Mouse (Mus musculus) forebrain, embryonic 13.5 days (tissue): ENCODE data around the gene Wdr34. TPM values are rescaled to one million over a fixed set of nuclear protein-coding genes. Genes with fewer than 3 reads are reported as not detected.

Source experiments
- ATAC-seq: fragments of 200-750 bp; cut with Nextera tagmentation; 2 replicates; pipeline ENCODE4 v1.8.0; 2017
- H3K27ac ChIP-seq: fragments of 300-500 bp; sonication (generic); 2 replicates; pipeline ENCODE4 v1.5.1; 2015; ENCODE audit warnings: inconsistent platforms, mild to moderate bottlenecking, moderate library complexity
- H3K27me3 ChIP-seq: fragments of 300-500 bp; sonication (generic); 2 replicates; pipeline ENCODE4 v1.6.1; 2015; ENCODE audit warnings: mild to moderate bottlenecking, inconsistent platforms
- H3K36me3 ChIP-seq: fragments of 300-500 bp; sonication (generic); 2 replicates; pipeline ENCODE4 v1.6.1; 2015; ENCODE audit warnings: mild to moderate bottlenecking, inconsistent platforms; ENCODE audit not compliant: poor library complexity, severe bottlenecking
- H3K4me1 ChIP-seq: fragments of 300-500 bp; sonication (generic); 2 replicates; pipeline ENCODE4 v1.6.1; 2015; ENCODE audit warnings: inconsistent platforms
- H3K4me2 ChIP-seq: fragments of 300-500 bp; sonication (generic); 2 replicates; pipeline ENCODE4 v1.6.1; 2015; ENCODE audit warnings: inconsistent platforms, mild to moderate bottlenecking, moderate library complexity
- H3K4me3 ChIP-seq: fragments of 300-500 bp; sonication (generic); 2 replicates; pipeline ENCODE4 v1.5.1; 2015; ENCODE audit warnings: mild to moderate bottlenecking, inconsistent platforms
- H3K9ac ChIP-seq: fragments of 300-500 bp; sonication (generic); 2 replicates; pipeline ENCODE4 v1.6.1; 2015; ENCODE audit warnings: mild to moderate bottlenecking, inconsistent platforms
- H3K9me3 ChIP-seq: fragments of 300-500 bp; sonication (generic); replicated peaks from 2 replicates; pipeline ENCODE4 v1.6.1; 2016; ENCODE audit warnings: inconsistent platforms
- WGBS: fragments of 180-500 bp; shearing (Covaris S2); methylation state at CpG from one replicate; pipeline ENCODE4 v1.1.7; 2015; 5-methylcytosine and 5-hydroxymethylcytosine counted together
- polyA plus RNA-seq: library from polyadenylated mRNA; unstranded; fragments of >200 nt; fragmentation: Nextera tagmentation; extraction: Ambion mirVana; gene quantifications from 2 replicates; pipeline ENCODE4 v1.2.1, GENCODE M21; 2015

Wdr34 gene
- polyA plus RNA-seq, 1 experiment from 2014 or later, result 50.8 TPM

GRCm38 (mm10) chr2:30047127-30047526, 1.6 kb downstream of the Wdr34 start:
- Histone ChIP-seq H3K9ac (no peak overlapping the region), H3K4me1 (peaks cover 16% of the 10 kb centered on the region; the same call in 1 of the 2 replicates), H3K36me3 (0 out of 2 replicates have a peak, but pooled peaks cover 11% of the 10 kb centered on the region), H3K27ac (no peak overlapping the region), H3K4me2 (no peak overlapping the region), H3K4me3 (no peak overlapping the region), H3K9me3 (no peaks in the 10 kb centered on the region), H3K27me3 (peaks cover 5% of the 10 kb centered on the region; the same call in 1 of the 2 replicates)
- 97% methylated on average over 6 of the region's 6 CpGs for WGBS
- no peak for ATAC-seq

- Histone ChIP-seq H3K9ac (no peak overlapping the region), H3K9me3 (no peaks in the 10 kb centered on the region), H3K4me3 (no peak overlapping the region), H3K4me2 (no peak overlapping the region), H3K27ac (no peak overlapping the region), H3K4me1 (peaks cover 16% of the 10 kb centered on the region; the same call in 1 of the 2 replicates), H3K36me3 (0 out of 2 replicates have a peak, but pooled peaks cover 16% of the 10 kb centered on the region), H3K27me3 (no peaks in the 10 kb centered on the region)
- no peak for ATAC-seq
- WGBS, result 78% methylated on average over 5 of the region's 5 CpGs
Observed at GRCm38 (mm10) chr2:30044550-30044949, 4.1 kb downstream of the Wdr34 start.

- Histone ChIP-seq H3K9ac (peak overlapping the region; percentile 21; the same call in 1 of the 2 replicates), H3K4me1 (0 out of 2 replicates have a peak, but pooled peaks cover 9% of the 10 kb centered on the region), H3K27me3 (no peaks in the 10 kb centered on the region), H3K36me3 (peaks cover 25% of the 10 kb centered on the region), H3K27ac (no peak overlapping the region), H3K9me3 (no peaks in the 10 kb centered on the region), H3K4me3 (no peak overlapping the region), H3K4me2 (no peak overlapping the region)
- 1% methylated on average over 4 of the region's 4 CpGs for WGBS
- peak; percentile 43; the same call in 1 of the 2 replicates for ATAC-seq
Observed at GRCm38 (mm10) chr2:30042445-30042844, 6.2 kb downstream of the Wdr34 start.

- H3K4me1 ChIP-seq, result 0 out of 2 replicates have a peak, but pooled peaks cover 9% of the 10 kb centered on the region
- ATAC-seq, result no peak
- no peak overlapping the region for H3K27ac ChIP-seq
- H3K9ac ChIP-seq, result no peak overlapping the region
- H3K4me3 ChIP-seq, result no peak overlapping the region
- no peak overlapping the region for H3K4me2 ChIP-seq
- peaks cover 29% of the 10 kb centered on the region for H3K36me3 ChIP-seq
- no peaks in the 10 kb centered on the region for H3K27me3 ChIP-seq
- H3K9me3 ChIP-seq, result no peaks in the 10 kb centered on the region
Observed at GRCm38 (mm10) chr2:30039687-30040086, 9.0 kb downstream of the Wdr34 start.

- ATAC-seq, result no peak
- peaks cover 35% of the 10 kb centered on the region for H3K36me3 ChIP-seq
- no peak overlapping the region for H3K4me3 ChIP-seq
- H3K9ac ChIP-seq, result no peak overlapping the region
- no peaks in the 10 kb centered on the region for H3K9me3 ChIP-seq
- no peak overlapping the region for H3K27ac ChIP-seq
- no peaks in the 10 kb centered on the region for H3K27me3 ChIP-seq
- H3K4me1 ChIP-seq, result 0 out of 2 replicates have a peak, but pooled peaks cover 9% of the 10 kb centered on the region
- WGBS, result 97% methylated on average over 10 of the region's 10 CpGs
- no peak overlapping the region for H3K4me2 ChIP-seq
Observed at GRCm38 (mm10) chr2:30038370-30038769, 10.3 kb downstream of the Wdr34 start.

GRCm38 (mm10) chr2:30037762-30038161, 10.9 kb downstream of the Wdr34 start:
- Histone ChIP-seq H3K4me1 (0 out of 2 replicates have a peak, but pooled peaks cover 6% of the 10 kb centered on the region), H3K27me3 (no peaks in the 10 kb centered on the region), H3K36me3 (peaks cover 41% of the 10 kb centered on the region), H3K9ac (no peak overlapping the region), H3K27ac (no peak overlapping the region), H3K9me3 (no peaks in the 10 kb centered on the region), H3K4me2 (no peak overlapping the region), H3K4me3 (no peak overlapping the region)
- 85% methylated on average over 2 of the region's 2 CpGs for WGBS
- ATAC-seq, result no peak

GRCm38 (mm10) chr2:30032957-30033356, 15.7 kb downstream of the Wdr34 start:
- Histone ChIP-seq H3K27ac (no peak overlapping the region), H3K27me3 (no peaks in the 10 kb centered on the region), H3K36me3 (peaks cover 80% of the 10 kb centered on the region), H3K4me2 (no peak overlapping the region), H3K4me1 (no peaks in the 10 kb centered on the region), H3K9ac (no peak overlapping the region), H3K9me3 (no peaks in the 10 kb centered on the region), H3K4me3 (no peak overlapping the region)
- 80% methylated on average over 6 of the region's 6 CpGs for WGBS
- 0 out of 2 replicates have a peak, but pooled peaks have one; percentile 6 for ATAC-seq

- H3K27ac ChIP-seq, result no peak overlapping the region
- no peak overlapping the region for H3K4me2 ChIP-seq
- H3K9me3 ChIP-seq, result no peaks in the 10 kb centered on the region
- H3K4me1 ChIP-seq, result no peaks in the 10 kb centered on the region
- H3K9ac ChIP-seq, result no peak overlapping the region
- WGBS, result 58% methylated on average over 11 of the region's 11 CpGs
- peak; percentile 24; the same call in 1 of the 2 replicates for ATAC-seq
- H3K4me3 ChIP-seq, result no peak overlapping the region
- H3K36me3 ChIP-seq, result peaks cover 80% of the 10 kb centered on the region
- H3K27me3 ChIP-seq, result no peaks in the 10 kb centered on the region
Observed at GRCm38 (mm10) chr2:30032244-30032846, 16.3 kb downstream of the Wdr34 start.

- no peak overlapping the region for H3K4me2 ChIP-seq
- peaks cover 100% of the 10 kb centered on the region for H3K36me3 ChIP-seq
- 86% methylated on average over 5 of the region's 5 CpGs for WGBS
- no peak for ATAC-seq
- no peaks in the 10 kb centered on the region for H3K4me1 ChIP-seq
- H3K27ac ChIP-seq, result no peak overlapping the region
- H3K27me3 ChIP-seq, result no peaks in the 10 kb centered on the region
- no peaks in the 10 kb centered on the region for H3K9me3 ChIP-seq
- no peak overlapping the region for H3K9ac ChIP-seq
- no peak overlapping the region for H3K4me3 ChIP-seq
Observed at GRCm38 (mm10) chr2:30026997-30027396, 21.7 kb downstream of the Wdr34 start.

GRCm38 (mm10) chr2:30025454-30025853, 23.2 kb downstream of the Wdr34 start:
- ATAC-seq, result no peak
- Histone ChIP-seq H3K4me3 (no peak overlapping the region), H3K27ac (no peak overlapping the region), H3K4me1 (no peaks in the 10 kb centered on the region), H3K4me2 (no peak overlapping the region), H3K9ac (no peak overlapping the region), H3K36me3 (peaks cover 100% of the 10 kb centered on the region), H3K27me3 (no peaks in the 10 kb centered on the region), H3K9me3 (no peaks in the 10 kb centered on the region)
- 90% methylated on average over 4 of the region's 4 CpGs for WGBS

GRCm38 (mm10) chr2:30014326-30014966, 34.2 kb downstream of the Wdr34 start:
- peaks cover 98% of the 10 kb centered on the region for H3K36me3 ChIP-seq
- no peak overlapping the region for H3K9ac ChIP-seq
- H3K4me2 ChIP-seq, result no peak overlapping the region
- H3K4me3 ChIP-seq, result no peak overlapping the region
- no peak for ATAC-seq
- H3K27ac ChIP-seq, result no peak overlapping the region
- WGBS, result 93% methylated on average over 11 of the region's 11 CpGs
- H3K4me1 ChIP-seq, result no peaks in the 10 kb centered on the region
- H3K27me3 ChIP-seq, result no peaks in the 10 kb centered on the region
- H3K9me3 ChIP-seq, result no peaks in the 10 kb centered on the region

- no peaks in the 10 kb centered on the region for H3K9me3 ChIP-seq
- ATAC-seq, result no peak
- no peak overlapping the region for H3K27ac ChIP-seq
- 87% methylated on average over 8 of the region's 8 CpGs for WGBS
- H3K4me3 ChIP-seq, result no peak overlapping the region
- H3K27me3 ChIP-seq, result no peaks in the 10 kb centered on the region
- peaks cover 100% of the 10 kb centered on the region for H3K36me3 ChIP-seq
- H3K9ac ChIP-seq, result no peak overlapping the region
- no peaks in the 10 kb centered on the region for H3K4me1 ChIP-seq
- H3K4me2 ChIP-seq, result no peak overlapping the region
Observed at GRCm38 (mm10) chr2:30010840-30011281, 37.8 kb downstream of the Wdr34 start.
